Mouse (Mus musculus) activated CD4-positive, CD25-positive, alpha-beta regulatory T cell, adult 4 months (primary cell): ENCODE data around the gene Fsd1l. TPM values are rescaled to one million over a fixed set of nuclear protein-coding genes. Genes with fewer than 3 reads are reported as not detected.
A peak's percentile ranks its signal among the peaks of the same experiment; 100 is the strongest.

ENCODE experiments used
- ATAC-seq: one replicate; pipeline ENCODE4 v1.8.0; 2017
- polyA plus RNA-seq, 2 experiments: library from polyadenylated mRNA; unstranded; fragments of 100-300 nt; shearing (Covaris generic); gene quantifications; one replicate each; pipeline ENCODE4 v1.2.1; 2017

The Fsd1l gene
- polyA plus RNA-seq: 1 to 10 TPM; 4.5 to 5.7 TPM

DNA sequence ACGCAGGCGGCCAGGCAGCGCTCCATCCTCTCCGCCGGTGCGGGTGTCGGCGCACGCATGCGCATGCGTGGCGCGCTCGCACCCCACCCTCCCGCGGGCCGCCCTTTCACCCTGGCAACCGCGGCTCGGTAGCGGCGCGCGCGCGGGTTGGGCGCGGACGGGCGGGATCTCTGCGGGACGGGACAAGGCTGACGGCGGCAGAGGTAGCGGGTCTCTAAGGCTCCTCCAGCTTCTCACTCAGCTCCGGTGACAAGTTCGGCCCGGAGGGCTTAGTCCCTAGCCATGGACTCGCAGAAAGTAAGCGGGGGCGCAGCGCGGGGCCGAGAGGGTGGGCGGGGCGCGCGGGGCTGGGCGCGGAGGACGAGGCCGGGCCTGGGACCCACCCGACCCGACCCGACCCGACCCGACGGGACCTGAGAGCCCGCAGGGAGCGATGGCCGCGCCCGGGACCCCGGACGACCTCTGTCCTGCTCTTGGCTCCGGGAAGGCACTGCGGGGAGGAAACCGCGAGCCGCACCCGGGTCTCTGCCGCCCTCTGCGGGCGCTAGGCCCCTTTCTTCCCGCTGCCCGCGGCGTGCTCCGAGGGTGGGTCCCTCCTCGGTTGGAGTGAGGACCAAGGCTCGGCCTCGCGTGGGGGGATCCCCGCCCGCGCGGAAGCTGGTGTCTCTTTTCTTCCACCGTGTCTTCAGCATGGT, at the start of gene Fsd1l:
Gene Fsd1l, plus strand, starts transcription at position 156 of the 695 bp plus-strand sequence.
- ATAC-seq: peak; percentile 58

DNA sequence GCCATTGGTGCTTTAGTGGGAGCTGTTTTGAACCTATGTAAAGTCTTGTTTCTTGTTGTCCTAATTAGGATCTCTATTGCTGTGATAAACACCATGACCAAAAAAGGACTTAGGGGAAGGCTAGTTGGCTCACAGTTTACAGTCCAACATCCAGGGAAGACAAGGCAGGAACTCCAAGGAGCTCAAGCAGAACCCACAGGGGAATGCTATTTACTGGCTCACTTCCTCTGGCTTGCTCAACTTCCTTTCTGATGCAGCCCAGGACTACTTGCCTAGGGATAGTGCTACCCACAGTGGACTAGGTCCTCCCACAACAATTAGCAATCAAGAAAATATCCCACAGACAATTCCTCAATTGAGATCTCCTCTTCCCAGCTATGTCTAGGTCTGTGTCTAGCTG, 43.6 kb upstream of the Fsd1l start:
- no peak for ATAC-seq

DNA sequence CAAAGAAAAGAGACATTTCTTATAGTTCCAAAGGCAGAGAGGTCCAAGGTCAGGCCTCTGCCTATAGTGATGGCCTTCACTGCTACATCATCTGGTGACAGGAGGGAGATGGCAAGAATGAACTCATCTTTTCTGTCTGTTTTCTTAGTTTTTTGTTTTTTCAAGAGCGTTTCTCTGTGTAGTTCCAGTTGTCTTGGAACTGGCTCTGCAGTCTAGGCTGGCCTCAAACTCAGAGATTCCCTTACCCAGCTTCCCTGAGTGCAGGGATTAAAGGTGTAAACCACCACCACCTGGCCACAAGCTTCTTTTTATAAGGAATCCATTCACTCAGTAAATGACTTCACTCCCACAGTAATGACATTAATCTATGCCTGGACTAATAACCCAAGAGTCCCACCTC, 42.3 kb upstream of the Fsd1l start:
- no peak for ATAC-seq

DNA sequence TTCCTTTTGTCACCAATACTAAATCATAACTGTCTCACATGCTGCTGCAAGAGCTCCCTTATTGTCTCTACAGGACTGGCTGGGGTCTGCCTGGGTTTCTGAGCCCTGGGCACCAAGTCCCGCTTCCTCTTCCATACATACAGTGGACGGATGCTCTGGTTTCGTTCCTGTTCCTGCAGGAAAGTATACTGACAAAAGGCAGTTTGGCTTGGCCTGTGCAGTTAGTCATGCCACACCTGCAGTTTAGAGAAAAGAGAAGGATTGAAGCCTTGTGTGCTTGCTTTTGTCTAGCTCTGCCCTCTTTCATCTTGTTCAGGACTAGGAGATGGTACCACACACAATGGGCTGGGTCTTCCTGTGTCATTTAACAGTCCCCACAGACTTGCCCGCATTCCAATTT, 41.8 kb upstream of the Fsd1l start:
- ATAC-seq: no peak

DNA sequence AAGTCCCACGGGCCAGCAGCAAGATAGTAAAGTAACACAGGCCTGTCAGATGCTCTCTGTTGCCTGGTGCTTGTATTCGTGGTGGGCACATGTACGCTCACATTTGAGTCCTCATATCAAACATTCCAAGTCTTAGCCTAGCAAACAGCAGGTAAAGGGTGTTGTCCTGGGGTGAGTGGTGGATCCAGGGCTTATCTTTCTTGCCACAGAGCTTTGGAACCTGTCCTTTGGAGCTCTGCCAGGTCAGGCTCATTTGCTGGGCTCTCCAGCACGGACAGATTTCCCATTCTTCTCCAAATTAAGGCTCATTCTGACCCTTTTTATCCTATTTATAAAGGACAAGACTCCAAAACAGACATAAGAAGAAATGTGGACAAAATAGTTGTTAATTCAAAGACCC, 41.1 kb upstream of the Fsd1l start:
- ATAC-seq: no peak

DNA sequence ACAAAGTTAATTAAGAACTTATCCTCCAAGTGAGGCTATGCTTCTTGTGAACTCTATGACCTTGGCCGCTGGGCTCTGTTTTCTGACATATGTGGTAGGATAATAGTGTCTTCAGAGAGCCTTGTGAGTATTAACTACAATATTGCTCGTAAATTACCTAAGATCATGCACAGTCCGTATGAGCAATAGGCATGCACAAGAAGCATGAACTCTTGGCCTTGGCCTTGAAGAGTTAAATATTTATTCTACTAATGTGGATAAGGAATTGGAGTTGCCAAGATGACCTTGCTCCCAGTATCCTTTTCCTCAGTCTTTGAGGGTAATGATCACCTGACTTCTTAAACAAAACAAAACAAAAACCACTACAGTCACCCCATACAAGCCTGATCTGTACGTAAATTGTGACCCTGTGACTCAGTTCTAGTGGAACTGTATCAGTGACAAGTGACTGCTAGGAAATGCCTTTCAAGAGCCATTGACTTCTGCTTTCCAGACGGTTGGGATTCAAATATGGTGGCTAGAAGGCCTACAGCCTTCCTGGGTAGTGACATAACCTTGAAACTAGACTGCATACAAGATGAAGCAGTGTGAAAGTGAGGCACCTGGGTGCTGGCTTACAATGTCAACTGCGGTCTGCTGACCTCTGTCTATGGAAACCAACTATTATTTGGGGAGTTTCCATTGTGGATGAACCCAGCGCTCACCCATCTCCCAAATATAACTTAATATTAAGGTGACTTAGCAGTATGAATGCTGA, 40.4 kb upstream of the Fsd1l start:
- no peak for ATAC-seq

DNA sequence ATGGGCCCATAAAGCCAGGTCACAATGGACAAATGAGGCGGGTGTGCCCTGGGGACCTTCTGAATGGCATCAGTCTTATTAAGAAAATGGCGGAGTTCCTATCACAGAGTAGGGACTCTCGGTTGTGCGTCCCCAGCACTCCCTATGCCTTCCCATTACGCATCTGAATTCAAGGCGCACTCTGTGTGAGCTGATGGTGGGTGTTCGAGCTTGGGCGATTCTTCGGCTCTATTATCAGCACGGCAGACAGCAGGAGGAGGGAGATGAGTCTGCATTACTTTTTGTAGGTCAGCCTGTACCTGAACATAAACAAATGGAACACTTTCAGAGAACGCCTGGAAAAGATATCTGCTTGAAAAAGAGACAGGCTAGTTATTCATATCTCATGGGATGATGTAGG, 39.7 kb upstream of the Fsd1l start:
- ATAC-seq: no peak

DNA sequence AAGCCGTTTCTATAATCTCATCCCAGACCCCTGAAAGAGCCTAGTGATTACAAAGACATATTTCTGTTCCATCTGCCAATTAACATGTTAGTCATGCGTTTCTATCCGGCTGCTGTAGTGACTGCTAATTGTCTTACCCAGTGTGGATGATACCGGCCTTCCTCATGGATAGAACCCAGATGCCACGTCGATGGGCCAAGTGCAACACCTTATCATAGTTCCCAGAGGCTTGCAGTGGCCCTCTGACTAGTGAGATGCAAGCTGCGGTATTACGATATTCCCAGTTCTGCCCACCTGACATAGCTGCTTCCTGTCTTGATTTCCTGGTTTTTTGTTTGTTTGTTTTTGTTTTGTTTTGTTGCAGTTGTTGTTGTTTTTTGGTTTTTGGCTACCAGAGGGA, 39.3 kb upstream of the Fsd1l start:
- no peak for ATAC-seq

DNA sequence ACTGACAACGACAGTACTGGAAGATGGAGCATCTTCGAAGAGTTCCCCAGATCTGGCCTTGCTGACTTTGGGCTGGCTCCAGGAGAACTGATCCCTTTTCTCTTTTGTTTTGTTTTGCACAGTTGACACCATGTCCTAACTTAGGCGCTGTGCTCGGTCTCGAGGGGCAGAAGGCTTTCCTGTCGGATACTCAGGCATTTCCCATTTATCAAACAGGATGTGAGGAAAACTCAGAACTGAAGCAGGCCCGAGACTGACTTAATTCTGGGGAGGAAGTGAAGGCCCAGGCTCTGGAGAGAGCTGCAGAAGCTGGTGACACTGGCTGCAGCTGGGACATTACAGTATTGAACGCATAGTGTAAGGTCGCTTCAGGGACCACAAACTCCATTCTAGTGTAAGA, 38.9 kb upstream of the Fsd1l start:
- ATAC-seq: no peak

DNA sequence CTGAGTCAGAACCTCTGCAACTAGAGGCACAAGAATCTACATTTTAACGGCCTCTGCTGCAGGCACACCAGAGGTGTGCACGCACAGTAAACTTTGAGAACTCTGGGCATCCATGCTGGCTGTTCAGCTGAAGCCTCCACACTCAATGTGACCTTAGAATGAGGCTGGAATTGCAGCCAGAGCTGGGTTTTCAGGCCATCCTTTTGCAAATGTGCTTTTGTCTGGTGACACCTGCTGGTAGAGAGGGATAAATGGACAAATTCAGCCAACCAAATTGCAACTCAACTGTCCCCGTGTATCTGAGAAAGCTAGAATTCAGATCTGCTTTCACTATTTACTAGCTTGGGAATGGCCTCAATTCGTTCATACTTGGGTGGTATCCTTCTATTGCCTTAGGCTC, 37.1 kb upstream of the Fsd1l start:
- no peak for ATAC-seq

DNA sequence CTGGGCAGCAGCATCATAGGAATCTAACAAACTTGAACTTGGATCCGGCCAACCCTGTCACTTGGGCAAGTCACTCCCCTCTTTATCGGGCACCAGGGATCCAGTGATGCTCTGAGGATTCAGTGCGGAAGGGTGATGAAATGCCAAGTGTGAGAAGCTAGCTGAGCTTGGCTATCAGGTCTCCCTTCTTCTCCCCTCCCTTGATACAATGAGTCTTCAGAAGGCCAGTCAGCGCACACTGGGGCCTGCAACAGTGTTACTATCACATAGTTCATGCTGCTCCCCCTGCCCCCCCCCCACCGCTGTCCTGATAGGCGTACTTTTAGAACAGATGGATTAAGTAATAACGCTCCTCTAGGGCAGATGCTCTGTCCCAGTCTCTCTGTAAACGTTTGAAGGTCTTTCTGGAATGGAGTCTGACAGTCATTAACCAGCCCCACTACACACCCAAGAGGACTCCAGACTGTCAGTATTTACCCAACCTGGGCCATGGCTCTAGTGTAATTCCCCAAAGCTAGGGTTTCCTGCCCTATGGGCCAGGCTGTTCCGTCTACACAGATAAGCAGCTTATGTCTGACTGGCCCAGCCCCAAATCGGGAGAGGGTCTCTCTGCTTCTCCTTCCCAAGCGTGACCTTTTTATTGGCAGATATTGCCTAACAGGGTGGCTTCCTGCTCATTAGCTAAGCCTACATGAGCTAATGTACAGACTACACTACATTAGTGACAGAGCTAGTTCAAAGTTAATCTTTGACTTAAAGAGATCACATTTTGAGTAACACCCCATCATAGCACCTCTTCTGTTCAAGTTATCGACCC, 35.8 kb upstream of the Fsd1l start:
- no peak for ATAC-seq

DNA sequence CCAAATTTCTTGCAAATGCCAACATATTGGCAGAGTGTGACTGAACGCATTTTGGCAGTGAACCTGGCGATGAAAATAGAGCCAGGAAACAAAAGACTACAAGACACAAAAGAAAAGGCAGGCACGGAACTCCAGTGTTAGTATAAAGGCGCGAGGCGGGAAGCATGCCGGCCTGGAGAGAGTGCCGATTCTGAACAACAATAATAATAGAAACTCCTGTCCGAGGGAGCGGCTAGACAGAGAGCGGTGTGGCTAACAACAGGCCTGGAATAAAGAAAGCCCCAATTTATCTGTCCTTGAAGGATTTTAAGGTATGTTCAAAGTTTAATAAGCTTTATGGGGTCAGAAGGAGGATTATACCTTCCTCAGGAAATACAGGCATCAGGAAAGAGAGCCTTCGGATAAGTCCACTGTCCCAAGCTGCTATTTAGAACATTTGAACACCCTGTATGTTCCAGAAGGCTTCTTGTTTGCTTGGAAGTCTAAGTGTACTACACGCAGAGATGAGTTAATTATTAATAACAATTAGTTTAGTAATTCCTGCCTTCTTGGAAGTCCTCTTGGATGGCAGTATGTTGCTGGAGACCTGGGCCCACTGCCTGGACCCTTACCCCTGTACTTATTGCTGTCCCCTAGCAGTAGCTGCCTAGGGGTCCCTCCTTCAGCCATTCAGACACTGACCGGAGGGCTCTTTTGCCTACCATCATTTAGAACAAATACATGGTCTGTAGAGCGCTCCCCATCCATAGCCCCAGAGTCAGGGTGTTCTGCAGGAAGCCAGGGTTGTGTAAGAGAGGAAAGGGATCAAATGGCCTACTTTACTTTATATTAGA, 35.0 kb upstream of the Fsd1l start:
- no peak for ATAC-seq

DNA sequence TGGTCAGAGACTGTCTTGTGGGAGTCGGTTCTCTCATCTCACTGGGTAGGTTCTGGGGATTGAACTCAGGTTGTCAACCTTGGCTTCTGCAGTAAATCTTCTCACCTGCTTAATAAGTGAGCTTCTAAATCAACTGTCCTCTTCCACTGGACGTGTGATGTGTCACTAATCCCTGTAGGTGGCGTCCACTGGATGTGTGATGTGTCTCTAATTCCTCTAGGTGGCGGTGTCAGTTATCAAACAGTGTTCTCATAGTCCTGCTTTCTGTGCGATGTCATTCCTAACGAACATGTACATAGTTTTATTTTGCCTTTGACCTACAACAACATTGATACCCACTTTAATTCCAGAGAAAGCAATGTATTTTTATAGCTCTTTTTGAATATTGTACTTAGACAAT, 30.8 kb upstream of the Fsd1l start:
- ATAC-seq: peak; percentile 36

DNA sequence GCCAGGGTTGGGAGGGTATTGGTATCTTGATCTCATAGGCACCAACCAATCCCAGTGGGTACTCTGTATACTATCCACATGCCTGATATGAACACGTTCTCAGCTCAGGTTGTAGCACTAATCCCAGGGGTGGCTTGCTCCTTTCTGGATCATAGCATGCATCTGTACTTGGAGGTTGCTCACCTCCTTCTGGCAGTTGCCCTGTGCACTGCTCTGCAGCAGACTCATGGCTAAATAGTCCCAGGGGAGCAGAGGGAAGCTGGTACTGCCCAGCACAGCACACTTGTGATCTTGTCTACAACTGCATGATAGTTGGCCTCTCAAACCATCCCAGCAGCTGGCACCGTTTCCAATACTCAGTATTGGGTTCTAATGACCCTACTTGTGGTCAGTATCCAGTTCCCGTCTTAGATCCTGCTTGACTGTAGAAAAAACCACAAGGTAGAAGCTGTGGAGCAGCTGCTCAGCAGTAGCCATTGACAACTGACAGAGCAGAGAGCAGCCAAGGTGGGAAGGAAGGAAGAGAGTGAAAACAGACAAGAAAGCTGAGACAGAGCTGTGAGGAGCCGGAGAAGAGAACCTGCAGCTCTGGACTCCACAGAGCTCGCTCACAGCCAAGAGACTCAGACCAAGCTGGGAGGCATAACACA, 16.6 kb upstream of the Fsd1l start:
- ATAC-seq: no peak

DNA sequence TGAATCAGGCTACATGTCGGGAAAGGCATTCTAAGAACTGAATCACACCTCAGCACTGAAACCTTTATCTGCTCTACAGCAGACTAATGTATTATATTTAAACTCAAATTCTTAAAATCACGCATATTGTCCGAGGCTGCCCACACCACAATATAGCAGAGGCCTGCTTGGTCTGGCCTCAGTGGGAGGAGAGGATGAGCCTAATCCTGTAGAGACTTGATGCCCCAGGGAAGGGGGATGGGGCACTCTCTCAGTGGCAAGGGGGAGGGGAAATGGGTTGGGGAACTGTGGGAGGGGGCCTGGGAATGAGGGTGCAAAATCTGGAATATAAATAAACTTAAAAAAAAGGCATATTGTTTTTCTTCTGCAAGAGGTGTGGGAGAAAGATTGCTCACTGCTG, 13.3 kb upstream of the Fsd1l start:
- no peak for ATAC-seq

DNA sequence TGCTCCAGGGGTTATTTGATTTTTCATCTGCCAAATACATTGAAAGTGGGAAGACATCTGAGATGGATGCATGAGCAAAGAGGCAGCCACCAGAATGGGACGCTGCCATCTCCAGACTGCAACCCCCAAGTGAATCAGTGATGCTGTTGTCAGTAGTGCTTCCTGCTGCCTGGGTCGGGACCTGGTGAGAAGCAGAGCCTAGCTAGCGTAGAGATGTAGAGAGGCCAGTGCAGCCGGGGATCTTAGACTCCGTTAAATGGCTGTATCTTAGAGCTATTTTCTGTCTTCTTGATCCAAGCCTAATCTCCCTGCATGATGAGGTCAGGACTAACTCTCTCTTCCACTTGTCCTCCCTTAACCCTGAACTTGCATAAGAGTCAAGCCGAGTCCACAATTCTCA, 11.2 kb upstream of the Fsd1l start:
- ATAC-seq: no peak

DNA sequence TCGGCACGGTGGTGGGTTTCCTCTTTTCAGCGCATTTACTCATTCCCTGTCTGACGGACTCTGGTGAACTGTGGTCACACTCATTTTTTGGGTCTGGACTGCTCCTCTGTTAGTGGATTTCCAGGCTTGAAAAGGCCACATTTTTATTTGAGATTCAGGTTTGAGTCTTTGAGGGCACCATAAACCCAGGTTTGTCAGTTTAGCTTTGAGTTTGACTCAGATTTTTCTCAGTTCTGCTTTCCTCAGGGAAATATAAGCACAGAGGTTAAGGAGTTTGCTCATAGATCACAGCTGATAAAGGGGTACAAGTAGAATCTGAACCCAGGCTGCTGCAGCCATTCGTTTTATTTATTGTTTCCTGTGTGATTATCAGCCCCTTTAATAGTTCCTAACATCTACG, 10.2 kb upstream of the Fsd1l start:
- no peak for ATAC-seq

DNA sequence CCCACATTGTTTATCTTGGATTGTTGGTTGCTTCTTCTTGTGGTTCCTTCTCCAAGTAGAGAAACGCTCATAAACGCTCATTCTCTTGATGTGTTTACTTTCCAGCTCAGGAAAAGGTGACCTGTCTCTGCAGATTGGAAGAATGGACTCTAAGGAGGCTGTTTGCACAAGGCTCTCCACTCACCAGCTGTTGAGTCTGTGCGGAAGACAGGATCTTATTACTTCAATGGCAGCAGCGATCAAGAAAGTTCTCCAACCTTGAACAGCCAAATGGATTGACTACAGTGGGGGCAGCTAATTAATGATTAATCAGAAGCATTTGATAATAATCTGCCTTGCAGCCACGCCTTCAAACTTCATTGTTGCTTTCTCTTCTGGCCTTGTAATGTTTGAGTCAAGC, 9.8 kb upstream of the Fsd1l start:
- no peak for ATAC-seq

DNA sequence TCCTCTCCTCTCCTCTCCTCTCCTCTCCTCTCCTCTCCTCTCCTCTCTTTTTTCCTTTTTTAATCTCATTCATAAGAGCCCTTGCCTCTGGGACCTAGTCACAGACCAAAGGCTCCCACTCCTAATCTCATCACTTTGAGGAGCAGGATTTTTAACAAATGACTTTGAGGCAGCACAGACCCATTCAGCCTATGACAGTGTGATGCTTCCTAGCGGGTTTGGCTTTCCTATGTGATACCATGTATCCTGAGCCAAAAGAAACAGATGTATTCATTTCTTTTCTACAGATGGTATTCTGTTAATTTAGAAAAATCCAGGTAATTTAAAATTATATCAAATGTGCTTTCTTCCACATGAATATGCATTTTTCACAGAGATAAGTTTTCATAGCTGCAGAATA, 7.6 kb upstream of the Fsd1l start:
- no peak for ATAC-seq

DNA sequence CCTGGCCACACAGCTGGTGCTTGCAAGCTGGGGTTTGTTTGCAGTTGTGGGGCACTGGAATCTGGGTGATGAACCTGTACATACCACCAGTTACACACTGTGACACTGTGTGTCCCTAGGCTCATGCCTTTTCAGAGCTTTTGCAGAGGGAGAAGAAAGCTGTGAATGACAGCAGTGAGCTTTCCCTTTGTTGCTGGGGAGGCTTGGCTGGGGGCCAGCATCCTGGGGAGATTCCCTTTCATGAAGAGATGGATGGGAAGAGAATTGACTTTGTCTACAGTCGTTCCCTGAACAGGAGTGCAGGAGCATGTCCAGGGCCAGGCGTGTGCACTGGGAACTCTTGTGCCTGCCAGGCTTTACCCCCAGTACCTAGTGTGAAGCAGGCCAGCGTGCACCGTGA, 6.5 kb upstream of the Fsd1l start:
- ATAC-seq: no peak

DNA sequence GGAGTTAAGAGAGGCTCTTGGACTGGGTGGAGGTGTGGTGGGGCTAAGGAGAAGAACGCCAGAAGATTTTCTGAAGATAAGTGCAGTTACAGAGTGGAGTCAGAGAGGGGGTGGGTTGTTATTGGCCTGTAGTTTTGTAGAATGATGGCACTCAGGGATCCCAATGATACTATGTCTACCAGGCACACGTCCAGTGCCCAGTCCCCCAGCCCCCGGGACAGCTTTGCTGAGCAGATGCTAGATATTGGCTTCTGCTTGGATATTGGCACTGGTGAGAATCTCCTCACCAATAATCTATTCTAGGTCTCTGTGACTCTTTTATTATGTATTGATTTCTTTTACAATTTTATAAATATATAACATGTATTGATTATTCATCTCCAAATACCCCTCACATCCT, 6.0 kb upstream of the Fsd1l start:
- ATAC-seq: no peak

DNA sequence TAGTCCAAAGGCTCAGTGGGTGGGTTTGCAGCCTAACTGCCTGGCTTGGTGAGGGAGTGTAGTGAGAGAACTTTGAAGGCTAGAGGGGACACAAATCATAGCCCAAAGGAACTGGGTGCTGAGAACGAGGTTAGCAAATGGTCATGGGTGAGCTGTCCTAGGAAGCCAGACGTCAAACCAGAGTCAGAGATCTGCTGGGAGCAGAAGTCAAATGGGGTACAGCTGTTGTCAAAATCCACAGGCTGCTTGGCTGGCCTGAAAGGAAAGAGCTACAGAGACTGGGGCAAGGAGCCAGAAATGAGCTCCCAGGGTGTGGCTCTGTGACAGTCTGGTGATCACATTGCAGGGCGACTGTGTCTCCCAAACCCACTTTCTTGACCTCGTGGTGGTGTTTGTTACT, 2.3 kb upstream of the Fsd1l start:
- no peak for ATAC-seq
